Mouse (Mus musculus): Measurements from ENCODE around the gene Aff3. TPM values are rescaled to one million over a fixed set of nuclear protein-coding genes. Genes with fewer than 3 reads are reported as not detected.

The Aff3 gene
- polyA plus RNA-seq, 1 experiment from 2014 or later: 6.9 TPM

DNA sequence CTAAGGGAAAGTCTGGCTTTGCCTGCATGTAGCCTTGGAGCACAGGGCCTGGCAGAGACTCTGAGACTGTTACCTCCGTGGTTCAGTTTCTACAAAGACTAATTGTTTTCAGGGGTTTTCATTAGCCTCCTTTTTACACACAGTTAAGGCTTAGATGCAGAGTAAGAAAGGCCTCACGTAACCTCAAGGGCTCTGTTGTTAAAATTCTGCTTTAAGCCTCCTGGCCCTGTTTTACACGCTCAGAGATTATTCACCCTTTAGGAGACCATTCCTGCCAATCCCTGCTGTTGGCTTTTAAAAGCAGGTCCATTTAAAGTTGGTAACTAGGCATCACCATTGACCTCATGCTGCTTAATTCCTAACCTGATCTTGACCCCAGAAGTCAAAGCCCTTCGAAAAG, 22.5 kb downstream of the Aff3 start:
- H3K9me3 ChIP-seq: no peaks in the 10 kb centered on the region
- no peak overlapping the region for H3K27ac ChIP-seq
- no peak for DNase-seq (ENCODE audit: low spot score)
- no peaks in the 10 kb centered on the region for H3K27me3 ChIP-seq (ENCODE audit: insufficient read depth, poor library complexity, severe bottlenecking)
- no peak overlapping the region for H3K4me3 ChIP-seq
- WGBS: 62% methylated on average over 4 of the region's 4 CpGs
- H3K36me3 ChIP-seq: no peaks in the 10 kb centered on the region
- no peaks in the 10 kb centered on the region for H3K4me1 ChIP-seq

DNA sequence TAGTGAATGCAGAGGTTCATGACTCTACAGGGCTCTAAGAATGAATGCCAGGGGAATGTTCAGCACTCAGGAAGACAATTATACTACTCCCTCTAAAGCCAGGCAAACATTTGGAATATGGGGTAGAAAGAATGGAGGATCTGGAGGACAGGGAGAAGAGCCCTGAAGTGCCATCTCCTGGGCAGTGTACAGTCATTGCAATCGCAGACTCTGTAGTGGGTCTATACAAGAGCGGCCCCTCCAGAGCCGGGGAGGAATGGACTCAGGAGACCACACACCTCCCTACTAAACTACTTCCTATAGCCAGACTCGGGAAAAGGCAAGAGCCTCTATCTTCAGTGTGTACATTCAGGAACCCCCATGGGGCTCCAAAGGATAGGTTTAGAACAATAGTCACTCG, 25.1 kb downstream of the Aff3 start:
- H3K36me3 ChIP-seq: no peaks in the 10 kb centered on the region
- H3K4me3 ChIP-seq: no peak overlapping the region
- H3K9me3 ChIP-seq: no peaks in the 10 kb centered on the region
- H3K4me1 ChIP-seq: no peaks in the 10 kb centered on the region
- no peak overlapping the region for H3K27ac ChIP-seq
- no peak for DNase-seq (ENCODE audit: low spot score)
- H3K27me3 ChIP-seq (ENCODE audit: insufficient read depth, poor library complexity, severe bottlenecking): no peaks in the 10 kb centered on the region
- 70% methylated on average over 5 of the region's 5 CpGs for WGBS

DNA sequence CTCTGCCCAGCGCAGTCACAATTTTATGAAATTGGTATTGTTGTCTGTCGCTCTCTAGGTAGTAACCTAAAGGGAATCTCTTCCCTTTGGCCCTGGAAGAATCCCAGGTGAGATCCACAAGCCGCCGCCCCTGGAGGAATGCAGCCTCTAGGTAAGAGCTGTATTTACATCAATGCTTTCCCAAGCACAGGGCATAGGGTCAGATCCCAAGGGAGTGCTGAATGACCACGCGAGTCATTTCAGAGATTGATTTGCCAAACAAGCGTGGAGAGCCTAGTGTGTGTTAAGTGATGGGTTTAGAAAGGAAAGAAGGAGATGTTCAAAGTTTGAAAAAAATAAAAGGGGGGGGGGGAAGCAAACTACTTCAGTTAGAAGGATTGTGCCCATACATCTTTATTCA, 29.2 kb downstream of the Aff3 start:
- H3K27ac ChIP-seq: no peak overlapping the region
- 67% methylated on average over 7 of the region's 7 CpGs for WGBS
- no peak for DNase-seq (ENCODE audit: low spot score)

DNA sequence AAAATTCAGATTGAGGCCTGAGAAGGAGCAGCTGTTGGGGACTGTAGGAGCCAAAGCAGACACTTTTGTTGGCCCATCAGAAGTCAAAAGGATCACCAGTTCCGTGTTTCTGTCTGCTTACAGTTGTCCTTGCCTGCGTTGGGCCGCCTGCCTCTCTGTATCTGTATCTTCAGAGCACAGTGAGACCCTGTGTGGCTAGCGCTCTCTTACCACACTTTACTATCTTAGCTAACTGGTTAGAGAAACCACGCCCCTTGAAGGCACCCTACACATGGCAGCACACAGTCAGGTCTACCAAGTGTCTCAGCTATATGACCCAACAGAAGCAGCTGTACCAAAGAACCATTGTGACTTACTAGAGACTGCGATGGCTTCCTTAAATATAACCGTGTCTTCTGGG, 30.7 kb downstream of the Aff3 start:
- Histone ChIP-seq H3K27ac (no peak overlapping the region), H3K4me3 (no peak overlapping the region), H3K4me1 (peaks cover 22% of the 10 kb centered on the region), H3K36me3 (no peaks in the 10 kb centered on the region), H3K9me3 (no peaks in the 10 kb centered on the region), H3K27me3 (ENCODE audit: insufficient read depth, poor library complexity, severe bottlenecking) (peaks cover 14% of the 10 kb centered on the region; the same call in 1 of the 2 replicates)
- DNase-seq (ENCODE audit: low spot score): no peak
- WGBS: 83% methylated on average over 7 of the region's 7 CpGs

More for the DNA sequence above, 29.2 kb downstream of the Aff3 start:
- H3K4me1 ChIP-seq: peaks cover 18% of the 10 kb centered on the region
- H3K4me3 ChIP-seq: no peak overlapping the region
- H3K27me3 ChIP-seq (ENCODE audit: insufficient read depth, poor library complexity, severe bottlenecking): peaks cover 10% of the 10 kb centered on the region; the same call in 1 of the 2 replicates
- H3K9me3 ChIP-seq: no peaks in the 10 kb centered on the region
- H3K36me3 ChIP-seq: no peaks in the 10 kb centered on the region

DNA sequence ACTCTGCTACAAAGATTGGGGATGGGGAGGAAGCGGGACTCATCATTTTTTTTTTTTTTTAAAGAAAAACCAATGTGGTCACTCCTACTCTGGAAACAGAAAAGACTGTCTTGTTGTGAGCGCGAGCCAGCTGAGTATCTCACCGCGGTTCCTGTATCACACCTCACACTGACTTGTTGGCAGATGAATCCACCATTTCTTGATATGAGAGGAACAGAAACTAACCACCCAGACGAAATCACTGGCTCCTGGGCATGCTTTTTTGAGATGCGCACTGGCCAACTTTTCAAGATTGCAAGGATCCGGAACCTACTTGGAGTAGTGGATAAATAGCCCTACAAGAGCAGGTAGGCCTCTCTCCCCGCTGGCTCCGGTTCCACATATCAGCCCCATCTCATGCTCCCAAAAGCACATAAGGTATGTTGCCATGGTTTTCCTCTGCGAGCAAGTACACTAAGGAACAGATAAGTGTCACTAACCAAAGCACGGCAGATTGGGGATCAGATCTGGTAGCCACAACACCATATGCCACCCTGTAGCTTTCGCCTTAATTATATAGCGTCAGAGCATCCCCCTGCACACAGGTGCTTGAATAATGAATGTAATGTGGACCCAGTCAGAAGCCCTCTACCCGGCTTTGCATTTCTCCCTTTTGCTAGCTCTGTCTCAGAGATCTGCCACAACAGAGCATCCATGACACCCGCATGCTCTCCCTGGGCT, 32.1 kb downstream of the Aff3 start:
- 85% methylated on average over 16 of the region's 16 CpGs for WGBS
- peaks cover 37% of the 10 kb centered on the region for H3K4me1 ChIP-seq
- no peak for DNase-seq (ENCODE audit: low spot score)
- no peak overlapping the region for H3K27ac ChIP-seq
- no peaks in the 10 kb centered on the region for H3K36me3 ChIP-seq
- no peaks in the 10 kb centered on the region for H3K9me3 ChIP-seq
- no peak overlapping the region for H3K4me3 ChIP-seq
- peaks cover 23% of the 10 kb centered on the region; the same call in 1 of the 2 replicates for H3K27me3 ChIP-seq (ENCODE audit: insufficient read depth, poor library complexity, severe bottlenecking)

GRCm38 (mm10) chr1:38631501-38632279, 33.1 kb downstream of the Aff3 start:
- Histone ChIP-seq H3K27ac (no peak overlapping the region), H3K36me3 (no peaks in the 10 kb centered on the region)
- no peak for DNase-seq (ENCODE audit: low spot score)

GRCm38 (mm10) chr1:38628901-38629585, 35.7 kb downstream of the Aff3 start:
- H3K27ac ChIP-seq: peak overlapping the region; percentile 91; the same call in 1 of the 2 replicates
- WGBS: 32% methylated on average over 11 of the region's 11 CpGs
- no peak overlapping the region for H3K4me3 ChIP-seq
- H3K27me3 ChIP-seq (ENCODE audit: insufficient read depth, poor library complexity, severe bottlenecking): peaks cover 31% of the 10 kb centered on the region
- DNase-seq (ENCODE audit: low spot score): no peak
- no peaks in the 10 kb centered on the region for H3K9me3 ChIP-seq
- peaks cover 49% of the 10 kb centered on the region for H3K4me1 ChIP-seq
- H3K36me3 ChIP-seq: no peaks in the 10 kb centered on the region

More at GRCm38 (mm10) chr1:38631501-38632279, 33.1 kb downstream of the Aff3 start:
- Histone ChIP-seq H3K9me3 (no peaks in the 10 kb centered on the region), H3K4me1 (peaks cover 43% of the 10 kb centered on the region), H3K27me3 (ENCODE audit: insufficient read depth, poor library complexity, severe bottlenecking) (peaks cover 23% of the 10 kb centered on the region; the same call in 1 of the 2 replicates), H3K4me3 (no peak overlapping the region)
- WGBS: 41% methylated on average over 7 of the region's 7 CpGs

- Histone ChIP-seq H3K36me3 (no peaks in the 10 kb centered on the region), H3K9me3 (no peaks in the 10 kb centered on the region), H3K27me3 (ENCODE audit: insufficient read depth, poor library complexity, severe bottlenecking) (peaks cover 31% of the 10 kb centered on the region), H3K4me3 (peak overlapping the region; percentile 89), H3K27ac (peak overlapping the region; percentile 91), H3K4me1 (peaks cover 45% of the 10 kb centered on the region)
- DNase-seq (ENCODE audit: low spot score): no peak
- WGBS: 33% methylated on average over 8 of the region's 8 CpGs
These were observed 36.3 kb downstream of the Aff3 start for GRCm38 (mm10) chr1:38628426-38628825.

GRCm38 (mm10) chr1:38627683-38628361, 36.9 kb downstream of the Aff3 start:
- Histone ChIP-seq H3K4me3 (peak overlapping the region; percentile 89), H3K36me3 (no peaks in the 10 kb centered on the region), H3K27me3 (ENCODE audit: insufficient read depth, poor library complexity, severe bottlenecking) (peaks cover 31% of the 10 kb centered on the region), H3K27ac (peak overlapping the region; percentile 91), H3K9me3 (no peaks in the 10 kb centered on the region), H3K4me1 (peaks cover 41% of the 10 kb centered on the region)
- under 1% methylated on average over 42 of the region's 42 CpGs for WGBS
- DNase-seq (ENCODE audit: low spot score): no peak

DNA sequence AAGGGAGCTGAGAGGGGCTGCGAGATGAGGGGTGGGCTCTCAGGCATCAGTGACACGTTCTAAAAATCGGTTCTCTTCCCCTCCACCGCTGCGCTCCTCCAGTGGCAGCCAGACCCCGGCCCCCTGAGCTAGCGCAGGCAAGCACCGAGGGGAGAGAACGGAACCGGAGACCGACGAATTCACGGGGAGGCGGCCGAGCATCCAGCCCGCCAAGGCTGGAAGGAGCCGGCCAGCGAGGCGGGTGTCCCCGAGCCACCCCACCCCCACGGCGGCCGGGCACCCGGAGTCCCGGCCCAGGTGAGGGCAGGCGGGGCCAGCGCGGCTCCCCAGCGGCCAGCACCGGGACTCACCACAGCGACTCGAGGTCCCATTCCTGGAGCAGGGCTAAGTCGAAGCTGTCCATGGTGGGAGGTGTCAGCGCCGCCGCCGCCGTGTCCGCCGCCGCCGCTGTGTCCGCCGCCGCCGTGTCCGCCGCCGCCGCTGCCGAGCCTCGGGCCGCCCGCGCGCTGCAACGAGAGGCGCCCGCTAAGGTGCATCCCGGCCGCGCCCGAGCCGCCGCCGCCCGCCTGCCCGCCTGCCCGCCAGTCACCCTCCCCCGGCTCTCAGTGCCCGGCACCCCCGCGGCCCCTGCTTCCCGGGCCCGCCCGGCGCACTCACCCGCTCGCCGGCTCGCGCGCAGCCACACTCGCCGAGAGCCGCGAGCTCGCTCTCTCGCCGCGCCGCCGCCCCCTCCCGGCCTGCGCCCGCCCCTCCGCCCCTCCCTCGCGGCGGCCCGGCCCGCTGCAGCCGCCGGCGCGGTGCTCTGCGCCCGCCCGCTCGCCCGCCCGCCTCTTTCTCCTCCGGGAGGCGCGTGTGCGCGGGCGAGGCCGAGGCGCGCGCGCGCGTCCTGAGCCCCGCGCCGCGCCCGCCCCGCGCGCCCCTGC, 37.8 kb downstream of the Aff3 start:
- no peak for DNase-seq (ENCODE audit: low spot score)
- no peaks in the 10 kb centered on the region for H3K9me3 ChIP-seq
- WGBS: 6% methylated on average over 124 of the region's 133 CpGs
- H3K27me3 ChIP-seq (ENCODE audit: insufficient read depth, poor library complexity, severe bottlenecking): peaks cover 31% of the 10 kb centered on the region
- H3K4me1 ChIP-seq: peaks cover 38% of the 10 kb centered on the region
- H3K27ac ChIP-seq: peak overlapping the region; percentile 91
- peak overlapping the region; percentile 89 for H3K4me3 ChIP-seq
- H3K36me3 ChIP-seq: no peaks in the 10 kb centered on the region

- H3K27me3 ChIP-seq (ENCODE audit: insufficient read depth, poor library complexity, severe bottlenecking): peaks cover 28% of the 10 kb centered on the region
- no peak for DNase-seq (ENCODE audit: low spot score)
- 2% methylated on average over 10 of the region's 10 CpGs for WGBS
These were observed 38.4 kb downstream of the Aff3 start for GRCm38 (mm10) chr1:38626388-38626738.

More at GRCm38 (mm10) chr1:38626388-38626738, 38.4 kb downstream of the Aff3 start:
- peak overlapping the region; percentile 91 for H3K27ac ChIP-seq
- H3K4me3 ChIP-seq: peak overlapping the region; percentile 89
- peaks cover 35% of the 10 kb centered on the region for H3K4me1 ChIP-seq
- no peaks in the 10 kb centered on the region for H3K9me3 ChIP-seq
- no peaks in the 10 kb centered on the region for H3K36me3 ChIP-seq

Measured in heart, embryonic 10.5 days (tissue).